Mouse (Mus musculus) kidney, embryonic 15.5 days (tissue): ENCODE measurements at regions not wholly inside any gene's neighbourhood (a gene's known extent, or its start where the extent isn't known, plus 50 kb on each side); places are given as distances from the start of the nearest gene placed in this dataset.

ENCODE experiments used
- ATAC-seq: fragments of 200-750 bp; cut with Nextera tagmentation; replicated peaks from 2 replicates; pipeline ENCODE4 v1.8.0; 2017; ENCODE audit warnings: moderate TSS enrichment; ENCODE audit not compliant: low FRiP score
- H3K27ac ChIP-seq: fragments of 300-500 bp; sonication (generic); 2 replicates; pipeline ENCODE4 v1.5.1; 2015; ENCODE audit warnings: mild to moderate bottlenecking, inconsistent platforms
- H3K27me3 ChIP-seq: fragments of 300-500 bp; sonication (generic); 2 replicates; pipeline ENCODE4 v1.6.1; 2015; ENCODE audit warnings: inconsistent platforms
- H3K36me3 ChIP-seq: fragments of 300-500 bp; sonication (generic); 2 replicates; pipeline ENCODE4 v1.6.1; 2015; ENCODE audit warnings: inconsistent platforms
- H3K4me1 ChIP-seq: fragments of 300-500 bp; sonication (generic); 2 replicates; pipeline ENCODE4 v1.6.1; 2015; ENCODE audit warnings: inconsistent platforms
- H3K4me2 ChIP-seq: fragments of 300-500 bp; sonication (generic); 2 replicates; pipeline ENCODE4 v1.6.1; 2015; ENCODE audit warnings: moderate library complexity, mild to moderate bottlenecking, inconsistent platforms
- H3K4me3 ChIP-seq: fragments of 300-500 bp; sonication (generic); replicated peaks from 2 replicates; pipeline ENCODE4 v1.5.1; 2015; ENCODE audit warnings: mild to moderate bottlenecking, inconsistent platforms
- H3K9ac ChIP-seq: fragments of 300-500 bp; sonication (generic); 2 replicates; pipeline ENCODE4 v1.6.1; 2015; ENCODE audit warnings: mild to moderate bottlenecking, inconsistent platforms
- H3K9me3 ChIP-seq: fragments of 300-500 bp; sonication (generic); replicated peaks from 2 replicates; pipeline ENCODE4 v1.6.1; 2016; ENCODE audit warnings: inconsistent platforms
- WGBS: fragments of 180-500 bp; shearing (Covaris S2); methylation state at CpG from one replicate; pipeline ENCODE4 v1.1.7; 2015; ENCODE audit warnings: mixed read lengths; 5-methylcytosine and 5-hydroxymethylcytosine counted together

GRCm38 (mm10) chr1:13795196-13795595 lies 2297.9 kb downstream of the 4930444P10Rik start:
- H3K36me3 ChIP-seq, result no peaks in the 10 kb centered on the region
- no peak for ATAC-seq
- no peak overlapping the region for H3K4me2 ChIP-seq
- no peak overlapping the region for H3K27ac ChIP-seq
- no peak overlapping the region for H3K4me3 ChIP-seq
- no peaks in the 10 kb centered on the region for H3K4me1 ChIP-seq
- peaks cover 8% of the 10 kb centered on the region; the same call in 1 of the 2 replicates for H3K9me3 ChIP-seq
- no peaks in the 10 kb centered on the region for H3K27me3 ChIP-seq
- H3K9ac ChIP-seq, result no peak overlapping the region

GRCm38 (mm10) chr1:13789318-13790085 lies 2303.6 kb downstream of the 4930444P10Rik start:
- H3K4me2 ChIP-seq, result peak overlapping the region; percentile 45
- H3K9ac ChIP-seq, result no peak overlapping the region
- no peaks in the 10 kb centered on the region for H3K36me3 ChIP-seq
- H3K9me3 ChIP-seq, result peaks cover 5% of the 10 kb centered on the region; the same call in 1 of the 2 replicates
- 0 out of 2 replicates have a peak, but pooled peaks cover 3% of the 10 kb centered on the region for H3K27me3 ChIP-seq
- H3K4me1 ChIP-seq, result peaks cover 8% of the 10 kb centered on the region
- no peak overlapping the region for H3K27ac ChIP-seq
- peak; percentile 68 for ATAC-seq
- H3K4me3 ChIP-seq, result no peak overlapping the region
- 29% methylated on average over 13 of the region's 13 CpGs for WGBS

DNA sequence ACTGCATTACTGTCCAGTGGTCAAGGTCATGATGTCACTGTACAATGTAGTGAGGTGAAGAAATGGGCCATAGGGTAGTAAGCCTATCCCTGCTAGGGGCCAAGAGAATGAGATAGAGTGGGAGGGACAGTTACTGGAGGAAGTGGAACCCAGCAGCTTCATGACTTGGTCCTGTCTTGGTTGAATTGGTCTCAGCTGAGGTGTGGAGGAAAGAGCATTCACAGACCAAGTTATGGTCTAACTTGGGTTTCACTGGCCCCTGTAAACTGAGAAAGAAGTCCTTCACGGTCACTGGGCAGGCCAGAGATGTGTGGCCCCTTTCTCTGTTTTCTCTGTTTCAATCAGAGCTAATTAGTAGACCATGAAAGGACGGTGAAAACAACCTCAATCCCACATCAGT lies 2306.1 kb downstream of the 4930444P10Rik start:
- ATAC-seq, result peak; percentile 91
- H3K36me3 ChIP-seq, result no peaks in the 10 kb centered on the region
- no peak overlapping the region for H3K9ac ChIP-seq
- H3K4me3 ChIP-seq, result no peak overlapping the region
- 25% methylated on average over 2 of the region's 2 CpGs for WGBS
- peaks cover 8% of the 10 kb centered on the region for H3K4me1 ChIP-seq
- H3K27me3 ChIP-seq, result peaks cover 12% of the 10 kb centered on the region; the same call in 1 of the 2 replicates
- peak overlapping the region; percentile 41; the same call in 1 of the 2 replicates for H3K27ac ChIP-seq
- H3K4me2 ChIP-seq, result no peak overlapping the region
- H3K9me3 ChIP-seq, result peaks cover 2% of the 10 kb centered on the region; the same call in 1 of the 2 replicates

GRCm38 (mm10) chr1:13784396-13784795 lies 2308.7 kb downstream of the 4930444P10Rik start:
- Histone ChIP-seq H3K36me3 (no peaks in the 10 kb centered on the region), H3K27me3 (peaks cover 12% of the 10 kb centered on the region; the same call in 1 of the 2 replicates), H3K4me2 (no peak overlapping the region), H3K4me1 (peaks cover 5% of the 10 kb centered on the region), H3K9me3 (no peaks in the 10 kb centered on the region), H3K9ac (no peak overlapping the region), H3K27ac (no peak overlapping the region), H3K4me3 (no peak overlapping the region)
- 4% methylated on average over 4 of the region's 4 CpGs for WGBS
- ATAC-seq, result no peak

GRCm38 (mm10) chr1:13782633-13783032 lies 2310.5 kb downstream of the 4930444P10Rik start:
- no peak for ATAC-seq
- H3K36me3 ChIP-seq, result no peaks in the 10 kb centered on the region
- H3K4me3 ChIP-seq, result no peak overlapping the region
- no peak overlapping the region for H3K27ac ChIP-seq
- H3K9me3 ChIP-seq, result no peaks in the 10 kb centered on the region
- no peaks in the 10 kb centered on the region for H3K4me1 ChIP-seq
- 58% methylated on average over 3 of the region's 3 CpGs for WGBS
- peaks cover 9% of the 10 kb centered on the region; the same call in 1 of the 2 replicates for H3K27me3 ChIP-seq
- no peak overlapping the region for H3K9ac ChIP-seq
- H3K4me2 ChIP-seq, result no peak overlapping the region

- peaks cover 3% of the 10 kb centered on the region; the same call in 1 of the 2 replicates for H3K27me3 ChIP-seq
- H3K4me2 ChIP-seq, result no peak overlapping the region
- peaks cover 7% of the 10 kb centered on the region for H3K4me1 ChIP-seq
- H3K9ac ChIP-seq, result no peak overlapping the region
- H3K36me3 ChIP-seq, result no peaks in the 10 kb centered on the region
- no peaks in the 10 kb centered on the region for H3K9me3 ChIP-seq
- H3K27ac ChIP-seq, result no peak overlapping the region
- no peak overlapping the region for H3K4me3 ChIP-seq
- WGBS, result 33% methylated on average over 2 of the region's 2 CpGs
- ATAC-seq, result no peak
Measured at GRCm38 (mm10) chr1:13772106-13772505, 2321.0 kb downstream of the 4930444P10Rik start.

DNA sequence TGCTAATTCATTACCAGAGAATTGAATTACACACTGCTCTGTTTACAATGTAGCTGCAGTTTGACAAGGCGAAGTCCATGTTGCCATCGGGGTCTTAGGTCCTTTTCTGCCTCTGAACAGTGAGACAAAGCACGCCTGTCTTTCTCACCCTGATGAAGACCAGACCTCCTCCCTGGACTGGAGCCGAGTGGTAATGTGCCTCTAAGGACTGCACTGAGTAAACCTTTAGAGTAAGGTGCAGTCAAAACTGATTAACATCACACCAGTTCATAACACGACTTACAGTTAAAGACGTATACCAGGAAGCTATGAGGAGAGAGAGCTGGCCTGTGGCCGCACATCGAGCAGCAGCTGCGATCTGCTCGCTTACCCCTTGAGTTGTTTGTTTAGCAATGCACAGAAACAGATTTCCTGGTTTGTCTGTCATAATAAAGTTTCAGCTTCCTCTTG lies 2322.1 kb downstream of the 4930444P10Rik start:
- H3K27ac ChIP-seq, result no peak overlapping the region
- 23% methylated on average over 10 of the region's 10 CpGs for WGBS
- peaks cover 3% of the 10 kb centered on the region; the same call in 1 of the 2 replicates for H3K27me3 ChIP-seq
- H3K9ac ChIP-seq, result no peak overlapping the region
- H3K4me1 ChIP-seq, result peaks cover 7% of the 10 kb centered on the region
- 0 out of 2 replicates have a peak overlapping the region, but pooled peaks have one; percentile 14 for H3K4me2 ChIP-seq
- no peaks in the 10 kb centered on the region for H3K36me3 ChIP-seq
- no peak overlapping the region for H3K4me3 ChIP-seq
- peak; percentile 82 for ATAC-seq
- no peaks in the 10 kb centered on the region for H3K9me3 ChIP-seq

DNA sequence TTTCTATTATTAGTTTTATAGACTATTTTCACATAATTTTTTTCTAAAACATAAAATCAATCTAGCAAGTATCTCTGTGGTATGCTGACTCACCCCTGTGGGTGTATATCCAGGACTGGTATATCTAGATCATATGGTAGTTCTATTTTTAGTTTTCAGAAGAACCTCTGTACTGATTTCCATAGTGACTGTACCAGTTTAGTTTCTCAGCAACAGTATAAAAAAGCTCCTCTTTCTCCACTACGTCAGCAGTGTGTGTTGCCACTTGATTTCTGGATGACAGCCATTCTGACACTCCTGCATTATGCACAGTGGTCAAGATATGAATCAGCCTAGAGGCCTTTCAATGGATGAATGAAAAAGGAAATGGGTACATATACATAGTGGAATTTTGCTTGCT lies 2338.6 kb downstream of the A830018L16Rik start:
- Histone ChIP-seq H3K27me3 (no peaks in the 10 kb centered on the region), H3K9me3 (no peaks in the 10 kb centered on the region), H3K4me3 (no peak overlapping the region), H3K4me1 (no peaks in the 10 kb centered on the region), H3K36me3 (no peaks in the 10 kb centered on the region), H3K27ac (no peak overlapping the region), H3K9ac (no peak overlapping the region), H3K4me2 (no peak overlapping the region)
- 62% methylated on average over 1 of the region's 1 CpGs for WGBS
- ATAC-seq, result no peak

GRCm38 (mm10) chr1:13751381-13751780 lies 2337.5 kb downstream of the A830018L16Rik start:
- Histone ChIP-seq H3K4me3 (no peak overlapping the region), H3K4me1 (no peaks in the 10 kb centered on the region), H3K36me3 (no peaks in the 10 kb centered on the region), H3K27ac (no peak overlapping the region), H3K9me3 (no peaks in the 10 kb centered on the region), H3K27me3 (no peaks in the 10 kb centered on the region), H3K4me2 (no peak overlapping the region), H3K9ac (no peak overlapping the region)
- 89% methylated on average over 1 of the region's 1 CpGs for WGBS
- no peak for ATAC-seq
